Mouse (Mus musculus): ENCODE measurements around the gene Cenpv. TPM values are rescaled to one million over a fixed set of nuclear protein-coding genes. Genes with fewer than 3 reads are reported as not detected.
"Not testable (repeated sequence)": the region's sequence is repeated elsewhere in the genome, so short reads cannot be mapped to it uniquely, and the experiment has no call there.

Gene Cenpv
- total RNA-seq, 2 experiments from 2014 or later = 38.7 to 47.9 TPM

DNA sequence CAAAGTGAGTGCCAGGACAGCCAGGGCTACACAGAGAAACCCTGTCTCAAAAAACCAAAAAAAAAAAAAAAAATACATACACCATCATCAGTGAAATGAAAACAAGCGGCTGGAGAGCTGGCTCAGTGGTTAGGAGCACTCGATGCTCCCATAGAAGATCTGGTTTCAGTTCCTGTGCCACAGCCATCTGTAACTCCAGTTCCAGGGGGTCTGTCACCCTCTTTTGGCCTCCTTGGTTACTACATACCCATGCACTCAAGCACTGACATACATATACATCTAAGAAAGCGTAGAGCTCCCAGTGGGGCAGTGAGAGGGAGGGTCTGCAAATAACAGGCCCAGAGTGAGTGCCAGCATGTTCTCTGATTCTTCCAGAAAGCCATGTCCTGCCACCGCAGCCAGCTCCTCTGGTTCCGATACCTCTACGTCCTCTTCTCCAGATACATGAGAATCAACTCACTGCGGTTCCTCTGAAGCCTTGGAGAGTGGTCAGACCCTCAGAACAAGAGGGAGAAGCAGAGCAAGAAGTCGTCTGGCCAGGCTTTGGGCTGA is 26.5 kb downstream of the Cenpv start:
- intact Hi-C loops (cut with DNase I) = no loop called here
- DNase-seq (ENCODE audit: low spot score in 2 of 2) = no peak

DNA sequence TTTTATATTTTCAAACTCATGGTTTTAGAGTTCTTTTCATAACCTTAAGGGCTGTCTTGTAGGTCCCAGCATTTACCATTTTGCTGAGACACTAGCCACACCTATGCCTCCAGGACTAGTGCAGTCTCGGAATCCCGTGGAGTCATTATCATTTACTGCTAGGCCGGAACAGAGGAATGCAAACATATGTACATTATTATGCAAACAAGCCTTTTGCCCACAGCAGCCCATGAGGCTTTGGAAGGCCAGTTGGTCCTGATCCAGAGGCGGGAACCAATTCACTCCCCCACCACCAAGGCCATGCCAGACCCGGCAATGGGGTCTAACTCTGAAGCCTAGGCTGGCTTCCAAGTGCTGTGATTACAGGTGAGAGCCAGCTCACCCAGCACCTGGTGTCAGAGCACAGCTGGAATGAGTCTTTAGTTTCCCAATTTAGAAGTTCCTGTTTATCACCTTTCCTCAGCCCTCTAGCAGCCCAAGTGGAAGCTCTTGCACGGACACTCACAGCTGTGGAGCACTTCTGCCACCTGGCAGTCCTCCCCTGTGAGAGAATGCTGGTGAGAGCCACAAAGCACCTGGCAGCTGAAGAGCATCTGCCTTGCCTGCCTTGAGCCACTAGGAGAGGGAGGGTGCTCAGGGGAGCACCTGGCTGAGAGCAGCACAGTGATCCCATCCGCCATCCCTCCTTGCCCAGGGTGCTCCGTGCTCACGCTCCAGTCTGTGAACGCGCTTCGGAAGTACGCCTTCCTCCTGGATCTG is 27.4 kb downstream of the Cenpv start:
- no peak for DNase-seq (ENCODE audit: low spot score in 2 of 2)

DNA sequence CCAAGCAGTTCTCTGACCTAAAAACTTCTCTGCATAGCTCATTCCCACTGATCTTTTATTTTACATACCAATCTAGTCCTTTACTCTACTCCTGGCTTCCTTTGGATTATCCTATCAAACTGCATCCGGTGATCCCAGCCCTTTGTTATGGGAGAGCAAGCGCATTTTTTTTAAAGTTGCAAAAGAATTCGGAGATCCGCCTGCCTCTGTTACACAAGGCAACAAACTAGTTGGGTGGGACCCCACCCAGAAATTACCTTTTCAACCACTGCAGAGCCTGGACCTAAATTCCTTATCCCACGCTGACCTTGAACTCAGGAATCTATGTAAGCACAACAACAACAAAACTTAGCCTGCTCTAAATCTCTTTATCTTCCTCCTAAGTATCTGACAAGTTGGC is 28.1 kb downstream of the Cenpv start:
- intact Hi-C loops (cut with DNase I) = no loop called here
- no peak for DNase-seq (ENCODE audit: low spot score in 2 of 2)

More for the DNA sequence above, 27.4 kb downstream of the Cenpv start:
- intact Hi-C loops (cut with DNase I) = no loop called here

DNA sequence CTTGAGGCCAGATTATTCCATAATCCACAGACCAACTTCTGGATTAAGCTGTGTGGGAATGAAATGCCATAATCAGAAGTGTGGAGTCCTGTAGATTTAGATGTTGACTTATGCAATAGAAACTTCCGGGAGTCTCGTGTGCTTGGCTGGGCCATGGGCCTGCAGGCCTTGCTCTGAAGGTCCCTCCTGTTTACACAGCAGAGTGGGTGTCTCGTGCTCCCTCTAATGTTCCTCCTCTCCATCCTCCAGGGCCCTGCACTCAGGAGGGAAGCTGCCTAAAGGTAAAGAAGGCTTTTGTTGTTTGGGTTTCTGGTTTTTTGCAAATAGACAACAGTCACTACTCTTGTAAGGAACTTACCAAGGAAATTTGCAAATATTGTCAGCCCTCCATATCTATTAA is 29.5 kb downstream of the Cenpv start:
- intact Hi-C loops (cut with DNase I) = no loop called here
- no peak for DNase-seq (ENCODE audit: low spot score in 2 of 2)

DNA sequence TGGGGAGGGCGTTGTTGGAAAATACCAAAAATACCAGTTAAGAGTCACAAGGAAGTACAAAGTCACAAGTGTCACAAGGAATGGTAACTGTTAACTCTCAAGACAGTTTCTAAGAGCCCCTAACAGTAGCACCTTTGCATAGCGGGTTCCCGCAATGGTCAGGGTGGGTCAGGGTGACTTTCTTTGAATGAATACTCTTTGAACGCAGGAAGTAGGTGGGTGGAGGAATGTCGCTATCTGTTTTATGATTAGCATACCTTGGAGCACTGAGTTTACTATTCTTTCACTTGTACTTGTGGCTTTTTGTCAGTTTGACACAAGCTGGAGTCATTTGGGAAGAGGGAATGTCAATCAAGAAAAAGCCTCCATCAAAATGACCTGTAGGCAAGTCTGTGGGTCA is 30.2 kb downstream of the Cenpv start:
- DNase-seq (ENCODE audit: low spot score in 2 of 2); intact Hi-C loops (cut with DNase I): not testable (repeated sequence)

DNA sequence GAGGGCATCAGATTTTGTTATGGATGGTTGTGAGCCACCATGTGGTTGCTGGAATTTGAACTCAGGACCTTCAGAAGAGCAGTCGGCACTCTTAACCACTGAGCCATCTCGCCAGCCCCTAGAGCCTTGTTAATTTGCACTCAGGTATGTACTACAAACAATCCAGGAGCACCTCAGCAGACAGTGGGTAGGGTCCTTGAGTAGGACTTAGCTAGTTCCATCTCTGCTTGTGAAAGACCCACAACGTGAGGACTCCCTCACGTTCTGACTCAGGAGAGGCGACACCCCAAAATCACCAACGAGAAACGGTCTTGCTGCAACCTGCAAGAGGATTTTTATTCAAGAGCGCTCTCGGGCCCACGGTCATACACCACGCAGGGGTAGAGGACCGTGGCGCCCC is 30.7 kb downstream of the Cenpv start:
- intact Hi-C loops (cut with DNase I); DNase-seq (ENCODE audit: low spot score in 2 of 2): not testable (repeated sequence)

DNA sequence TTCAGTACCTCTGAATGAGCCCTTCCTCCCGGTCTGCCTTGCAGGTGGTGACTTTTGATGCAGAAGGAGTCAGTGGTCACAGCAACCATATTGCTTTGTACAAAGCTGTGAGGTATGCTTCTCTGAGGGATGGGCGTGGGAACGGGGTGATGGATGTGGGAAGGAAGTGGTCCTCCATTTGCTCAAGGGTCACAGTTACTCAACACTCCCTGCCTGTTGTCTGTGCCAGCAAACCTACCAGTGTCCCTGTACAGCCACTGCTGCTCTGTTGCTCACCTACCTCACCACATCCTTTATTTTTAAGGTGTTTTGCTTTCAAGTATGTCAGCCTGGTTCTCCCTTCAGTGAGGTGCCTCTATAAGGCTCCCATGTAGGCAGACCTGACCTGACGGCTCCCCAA is 31.4 kb downstream of the Cenpv start:
- no peak for DNase-seq (ENCODE audit: low spot score in 2 of 2)
- intact Hi-C loops (cut with DNase I) = no loop called here

DNA sequence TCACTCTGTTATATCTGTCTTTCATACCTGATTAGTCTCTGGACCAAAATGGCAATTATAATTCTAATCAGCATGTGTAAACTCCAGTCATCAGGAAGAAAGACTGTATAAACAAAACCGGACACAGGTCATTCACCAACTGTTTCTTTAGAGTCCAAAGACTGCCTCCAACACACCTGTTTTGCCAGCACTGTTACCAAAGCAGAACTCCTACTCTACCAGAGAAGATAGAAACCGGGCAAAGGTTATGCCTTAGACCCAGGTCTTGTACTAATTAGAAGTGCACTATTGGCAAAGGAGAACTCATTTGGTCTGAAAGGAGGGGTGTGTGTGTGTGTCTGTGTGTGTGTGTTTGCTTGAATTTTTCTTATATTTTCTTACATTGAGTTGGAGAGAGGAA is 38.5 kb downstream of the Cenpv start:
- intact Hi-C loops (cut with DNase I) = no loop called here

DNA sequence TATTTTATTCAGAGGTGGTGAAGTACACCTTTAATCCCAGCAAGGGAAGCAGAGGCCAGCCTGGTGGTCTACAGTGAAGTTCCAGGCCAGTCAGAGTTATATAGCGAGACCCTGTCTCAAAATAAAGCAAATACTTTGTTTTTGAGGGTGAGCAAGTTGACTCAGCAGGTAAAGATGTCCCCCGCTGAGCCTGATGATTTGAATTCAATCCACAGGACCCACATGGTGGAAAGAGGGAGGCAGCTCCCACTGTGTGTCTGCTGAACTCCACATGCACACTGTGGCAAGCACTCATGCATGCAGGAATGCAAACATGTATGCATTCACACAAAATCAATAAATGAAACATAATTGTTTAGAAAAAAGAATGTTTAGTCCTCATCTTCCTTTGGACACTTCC is 40.3 kb downstream of the Cenpv start:
- no peak for DNase-seq (ENCODE audit: low spot score in 2 of 2)
- intact Hi-C loops (cut with DNase I) = no loop called here

More for the DNA sequence above, 38.5 kb downstream of the Cenpv start:
- DNase-seq (ENCODE audit: low spot score in 2 of 2) = no peak

DNA sequence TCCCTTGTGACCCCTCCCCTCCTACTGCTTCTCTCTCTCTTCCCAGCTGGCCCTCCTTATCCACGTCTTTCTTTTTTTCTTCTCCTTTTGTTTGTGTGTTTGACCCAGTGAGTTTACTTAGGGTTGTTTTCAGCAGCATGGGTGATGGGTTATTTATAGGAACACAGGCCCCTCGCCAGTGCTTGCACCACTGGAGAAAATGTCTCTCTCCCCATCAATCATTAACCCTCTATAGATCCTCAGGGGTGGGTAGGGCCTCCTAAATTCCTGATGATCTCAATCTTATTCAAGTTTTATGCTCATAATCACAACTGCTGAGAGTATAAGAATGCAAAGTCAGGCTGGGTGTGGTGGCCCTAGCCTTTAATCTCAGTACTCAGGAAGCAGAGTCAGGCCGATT is 41.9 kb downstream of the Cenpv start:
- intact Hi-C loops (cut with DNase I) = no loop called here
- DNase-seq (ENCODE audit: low spot score in 2 of 2) = no peak

DNA sequence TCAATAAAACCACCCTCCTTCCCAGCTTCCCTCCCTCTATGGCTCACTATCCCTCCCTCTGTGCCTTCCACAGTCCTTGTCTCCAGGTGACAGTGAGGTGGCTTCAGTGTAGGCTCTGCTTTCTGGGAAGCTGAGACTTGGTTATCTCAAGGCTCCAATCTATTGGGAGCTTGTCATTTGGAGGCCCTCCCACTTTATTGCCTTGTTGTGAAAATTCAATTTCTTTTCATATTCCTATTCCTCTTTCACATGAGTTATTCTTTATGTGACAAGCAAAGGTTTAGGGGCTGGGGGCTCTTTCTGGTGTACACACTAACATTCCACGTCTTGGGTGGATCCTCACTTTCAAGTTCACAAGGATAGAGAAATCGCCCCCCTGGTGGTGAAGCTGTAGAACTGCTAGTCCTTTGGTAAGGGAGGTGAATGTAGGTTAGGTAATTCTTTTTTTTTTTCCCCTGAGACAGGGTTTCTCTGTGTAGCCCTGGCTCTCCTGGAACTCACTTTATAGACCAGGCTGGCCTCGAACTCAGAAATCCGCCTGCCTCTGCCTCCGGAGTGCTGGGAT is 42.8 kb downstream of the Cenpv start:
- intact Hi-C loops (cut with DNase I) = no loop called here
- no peak for DNase-seq (ENCODE audit: low spot score in 2 of 2)

DNA sequence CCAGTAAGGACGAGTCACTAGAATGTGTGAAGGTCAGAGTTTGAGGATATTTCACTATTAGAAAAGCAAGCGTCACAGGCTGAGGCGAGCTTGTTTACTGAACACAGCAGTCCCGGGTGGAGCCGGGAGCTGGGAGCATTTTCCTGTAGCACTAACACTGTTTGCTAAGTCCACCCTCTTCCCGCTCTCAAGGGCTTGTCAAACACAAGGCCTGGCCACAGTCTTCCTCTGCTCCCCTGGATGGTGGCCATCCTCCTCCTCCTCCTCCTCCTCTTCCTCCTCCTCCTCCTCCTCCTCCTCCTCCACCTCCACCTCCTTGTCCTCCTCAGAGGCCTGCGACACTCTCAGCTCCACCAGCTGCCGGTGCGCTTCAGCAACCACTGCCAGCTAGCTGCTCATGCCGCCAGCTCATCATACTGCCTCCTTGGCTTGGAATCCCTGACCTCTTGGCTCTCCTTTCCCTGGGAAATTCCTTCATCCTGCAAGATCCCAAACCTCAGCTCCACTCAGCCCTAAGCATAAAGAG is 43.7 kb downstream of the Cenpv start:
- intact Hi-C loops (cut with DNase I) = no loop called here
- no peak for DNase-seq (ENCODE audit: low spot score in 2 of 2)

DNA sequence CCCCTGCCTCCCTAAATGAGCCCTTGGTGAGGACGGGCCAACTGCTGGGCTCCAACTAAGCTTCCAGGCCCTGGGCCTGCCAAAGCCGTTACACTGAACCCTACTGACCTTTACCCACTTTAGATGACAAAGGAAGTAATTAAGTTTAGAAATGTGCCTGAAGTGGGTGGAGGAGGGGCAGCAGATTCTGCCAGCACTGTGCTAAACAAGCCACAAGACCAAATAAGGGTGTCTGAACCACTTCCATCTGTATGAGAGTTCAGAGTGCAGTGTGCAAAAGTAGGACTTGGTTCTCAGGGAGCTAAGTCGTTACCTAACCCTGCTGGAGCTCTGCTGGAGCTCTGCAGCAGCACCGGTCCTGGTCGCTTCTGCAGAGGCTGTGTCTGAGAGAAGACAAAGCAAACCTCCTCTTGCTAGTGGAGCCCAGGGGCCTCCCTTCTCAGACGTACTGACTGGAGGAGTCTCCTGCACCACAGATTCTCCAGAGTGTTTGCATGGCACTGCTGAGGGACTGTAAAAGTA is 44.2 kb downstream of the Cenpv start:
- DNase-seq (ENCODE audit: low spot score in 2 of 2) = peak in 1 of 2 experiments; percentile 14
- intact Hi-C loops (cut with DNase I) = no loop called here

DNA sequence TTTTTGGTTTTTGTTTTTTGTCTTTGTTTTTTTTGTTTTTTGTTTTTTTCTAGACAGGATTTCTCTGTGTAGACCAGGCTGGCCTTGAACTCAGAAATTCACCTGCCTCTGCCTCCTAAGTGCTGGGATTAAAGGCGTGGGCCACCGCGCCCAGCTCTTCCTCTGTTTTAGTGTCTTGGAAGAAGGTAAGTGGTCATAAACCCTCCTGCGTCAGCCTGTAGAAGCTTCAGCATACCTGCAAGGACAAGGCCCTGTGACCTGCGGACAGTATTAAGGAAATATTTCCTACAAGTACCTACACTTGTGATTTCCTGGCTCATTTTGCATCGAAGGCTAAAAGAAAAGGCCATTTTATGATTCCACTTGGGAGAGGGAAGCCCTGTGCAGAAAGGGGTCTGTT is 45.4 kb downstream of the Cenpv start:
- no peak for DNase-seq (ENCODE audit: low spot score in 2 of 2)
- intact Hi-C loops (cut with DNase I) = no loop called here

DNA sequence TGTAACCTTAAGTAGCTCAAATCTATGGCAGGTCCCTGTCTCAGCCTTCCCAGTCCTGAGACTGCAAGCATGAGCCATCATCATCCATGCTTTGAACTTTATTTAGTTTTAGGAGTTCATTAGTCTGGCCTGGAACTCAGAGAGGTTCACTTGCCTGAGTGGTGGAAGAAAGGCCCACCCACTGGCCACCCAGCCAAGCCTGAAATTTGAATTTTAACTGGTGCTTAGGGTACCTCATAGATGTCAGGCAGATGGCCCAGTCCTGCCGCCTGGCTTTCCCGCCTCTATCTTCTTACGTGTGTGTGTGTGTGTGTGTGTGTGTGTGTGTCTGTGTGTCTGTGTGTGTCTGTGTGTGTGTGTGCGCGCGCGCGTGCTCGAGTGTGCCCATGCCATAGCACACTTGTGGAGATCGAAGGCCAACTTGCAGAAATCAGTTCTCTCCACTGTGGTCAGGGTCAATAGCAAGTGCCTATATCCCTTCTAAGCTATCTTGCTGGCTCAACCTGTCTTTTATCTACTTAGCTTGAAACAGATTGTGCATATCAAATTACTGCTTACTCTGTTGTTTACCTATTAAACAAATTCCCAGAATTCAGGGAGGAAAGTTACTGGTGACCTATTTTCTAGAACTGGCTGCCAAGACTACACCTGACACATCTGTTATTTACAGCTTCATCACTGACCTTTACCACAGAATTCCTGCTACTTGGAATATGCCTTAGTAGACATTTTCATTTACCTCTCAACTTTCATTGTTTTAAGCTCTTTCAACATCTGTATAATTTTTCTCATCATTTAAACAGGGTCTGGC is 51.3 kb downstream of the Cenpv start:
- no peak for DNase-seq (ENCODE audit: low spot score in 2 of 2)
- intact Hi-C loops (cut with DNase I) = no loop called here

DNA sequence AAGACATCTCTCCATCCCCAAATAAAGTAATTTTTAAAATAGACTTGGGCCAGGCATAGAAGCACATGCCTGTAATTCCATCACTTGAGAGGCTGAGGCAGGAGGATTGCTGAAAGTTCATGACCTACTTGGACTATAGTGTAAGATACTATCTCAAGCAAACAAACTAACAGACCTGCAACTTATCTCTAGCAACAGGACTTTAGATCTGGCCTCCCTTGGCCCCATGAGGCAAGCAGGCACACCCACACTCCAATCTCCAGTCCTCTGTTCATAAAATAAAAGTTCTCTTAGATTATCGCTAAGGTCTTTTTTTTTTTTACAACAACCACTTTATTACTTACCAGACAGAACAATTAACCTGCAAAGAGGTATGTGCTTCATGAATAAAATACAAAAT is 52.1 kb downstream of the Cenpv start:
- DNase-seq (ENCODE audit: low spot score in 2 of 2) = no peak
- intact Hi-C loops (cut with DNase I) = no loop called here

DNA sequence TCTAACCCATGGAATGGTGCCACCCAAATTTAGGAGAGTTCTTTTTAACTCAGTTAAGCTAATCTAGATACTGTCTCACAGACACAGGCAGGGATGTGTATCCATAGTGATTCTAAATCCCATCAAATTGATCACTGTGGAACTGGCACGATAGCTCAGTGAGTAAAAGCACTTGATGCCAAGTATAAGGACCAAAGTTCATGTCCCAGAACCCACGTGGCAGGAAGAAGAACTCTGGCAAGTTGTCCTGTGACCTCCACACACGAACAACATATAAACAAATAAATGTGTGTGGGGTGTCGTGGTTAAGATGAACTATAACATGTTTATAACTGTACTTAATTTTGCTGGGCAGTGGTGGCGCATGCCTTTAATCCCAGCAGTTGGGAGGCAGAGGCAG is 59.5 kb downstream of the Cenpv start:
- DNase-seq (ENCODE audit: low spot score in 2 of 2) = no peak

DNA sequence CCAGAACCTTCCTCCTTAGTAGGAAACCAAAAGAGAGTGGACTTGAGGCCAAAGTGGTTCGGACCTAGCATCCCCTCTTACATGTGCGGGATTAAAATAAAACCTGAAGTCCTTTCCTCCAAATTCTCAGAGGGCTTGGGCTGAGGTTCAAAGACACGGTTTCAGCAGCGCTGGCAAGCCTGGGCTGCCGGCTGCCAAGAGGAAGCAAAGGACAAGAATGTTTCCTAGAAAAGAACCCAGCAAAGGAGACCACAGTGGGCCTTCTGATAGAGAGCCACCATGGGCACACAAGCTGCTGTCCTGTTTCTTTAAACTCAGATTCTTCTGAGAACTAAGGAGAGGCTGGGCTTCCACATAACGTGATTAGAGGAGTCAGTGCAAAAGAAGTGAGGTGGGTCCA is 60.1 kb downstream of the Cenpv start:
- intact Hi-C loops (cut with DNase I) = no loop called here
- DNase-seq (ENCODE audit: low spot score in 2 of 2) = no peak

More for the DNA sequence above, 59.5 kb downstream of the Cenpv start:
- intact Hi-C loops (cut with DNase I) = no loop called here

DNA sequence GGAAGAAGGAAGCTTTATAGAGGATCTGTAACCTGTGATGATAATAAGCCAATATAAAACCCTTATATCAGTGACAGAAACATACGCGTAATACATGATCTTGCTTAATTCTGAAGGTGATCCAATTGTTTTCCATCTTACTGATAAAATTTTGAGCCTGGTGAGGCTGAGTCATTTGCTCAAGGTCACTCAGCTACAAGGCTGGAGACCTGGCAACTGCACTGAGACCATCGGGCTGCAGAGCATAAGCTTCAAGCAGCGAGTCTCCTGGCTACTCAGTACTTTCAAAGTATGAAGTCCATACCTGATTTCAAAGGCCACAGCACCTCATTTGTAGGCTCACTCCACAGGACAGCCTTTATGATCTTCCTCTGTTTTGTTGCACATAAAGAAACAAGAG is 62.9 kb downstream of the Cenpv start:
- no peak for DNase-seq (ENCODE audit: low spot score in 2 of 2)
- intact Hi-C loops (cut with DNase I) = no loop called here

Measured in left cerebral cortex, postnatal 36 days (tissue).